Mouse (Mus musculus) liver, embryonic 12.5 days (tissue): ENCODE measurements around the gene Tmem185a. TPM values are rescaled to one million over a fixed set of nuclear protein-coding genes. Genes with fewer than 3 reads are reported as not detected.

Experiments used
- polyA plus RNA-seq: library from polyadenylated mRNA; unstranded; fragments of >200 nt; fragmentation: Nextera tagmentation; extraction: Ambion mirVana; gene quantifications from 2 replicates; pipeline ENCODE4 v1.2.1, GENCODE M21; 2016

Tmem185a gene
- polyA plus RNA-seq, 1 experiment from 2014 or later = 20.8 TPM

Other genes starting within 250 kb of the Tmem185a start
- gene Ids, start 112.1 kb downstream of the Tmem185a start, polyA plus RNA-seq = 0.68 and 0.69 TPM in 2 replicates
- 12.1 and 12.6 TPM in 2 replicates for gene 1110012L19Rik, start 91.3 kb downstream of the Tmem185a start, polyA plus RNA-seq